In the genomic region with DNA sequence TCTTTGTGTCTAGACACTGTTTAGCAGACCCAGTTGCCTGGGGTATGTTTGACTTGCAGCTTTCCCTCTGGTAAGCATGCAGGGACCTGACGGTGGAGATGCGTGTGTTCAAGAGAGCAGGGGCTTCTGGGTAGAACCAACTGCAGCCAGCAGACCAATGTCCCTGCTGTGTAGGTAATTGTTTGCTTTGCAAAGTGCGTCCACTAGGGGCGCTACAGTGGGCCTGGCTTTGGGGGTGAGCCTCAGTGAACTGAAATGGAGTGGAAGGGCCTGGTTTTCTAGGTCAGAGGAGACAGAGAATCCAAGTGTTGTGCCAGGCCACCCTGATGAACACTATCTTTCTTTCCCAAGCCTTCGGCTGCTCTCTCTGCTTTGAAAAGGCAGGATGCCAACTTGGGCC, we compare ENCODE assay signal across 9 mouse cellular contexts.
DNase-seq lines count a peak whose midpoint lies in the region; ATAC-seq and TF ChIP-seq lines count a peak whose summit lies in the region.
"Had no signal": no experiment of that assay in that cellular context is flagged by ENCODE, and none has a peak within 500 bp of the region (broad histone marks: within the 10 kb centered on the region; RNA-seq: fewer than 3 reads in every experiment).

No protein-coding gene starts in this region.

- no peak overlapping the region for H3K4me3 ChIP-seq in intestine, postnatal 0 days (ENCODE audit: low read depth, low read length)
- no peak overlapping the region for H3K4me3 ChIP-seq in intestine, embryonic 15.5 days (replicated peaks)
- no peak overlapping the region for H3K4me3 ChIP-seq in E14TG2a.4 (replicated peaks; ENCODE audit: low read length)
- no peak overlapping the region for H3K4me3 ChIP-seq in forebrain, embryonic 15.5 days

- H3K27me3 ChIP-seq in intestine, postnatal 0 days (replicated peaks; ENCODE audit: control insufficient read depth, insufficient read depth, low read length): no peaks in the 10 kb centered on the region
- H3K27me3 ChIP-seq in intestine, embryonic 15.5 days (replicated peaks): no peaks in the 10 kb centered on the region
- peaks cover 50% of the 10 kb centered on the region for H3K27me3 ChIP-seq in E14TG2a.4 (ENCODE audit: insufficient read depth, low read length)
- H3K27me3 ChIP-seq in forebrain, embryonic 15.5 days: no peaks in the 10 kb centered on the region

- WGBS in intestine, postnatal 0 days: 43% methylated on average over 5 of the region's 5 CpGs
- WGBS in intestine, embryonic 15.5 days: 46% methylated on average over 5 of the region's 5 CpGs
- WGBS in forebrain, embryonic 15.5 days: 44% methylated on average over 5 of the region's 5 CpGs

- ATAC-seq in intestine, postnatal 0 days: no peak
- no peak for ATAC-seq in intestine, embryonic 15.5 days
- no peak for ATAC-seq in forebrain, embryonic 15.5 days (replicated peaks)
- ATAC-seq in megakaryocyte progenitor cell, adult 5-6 weeks (replicated peaks; ENCODE audit: poor library complexity): no peak

- DNase-seq in cerebellum, adult 11 months: peak; percentile 9
- peak; percentile 75 for DNase-seq in retina, embryonic 14.5 days (ENCODE audit: low spot score)
- no peak for DNase-seq in urinary bladder, postnatal 10 days (ENCODE audit: low spot score)

- H3K9me3 ChIP-seq in intestine, postnatal 0 days (ENCODE audit: control insufficient read depth): no peaks in the 10 kb centered on the region
- no peaks in the 10 kb centered on the region for H3K9me3 ChIP-seq in intestine, embryonic 15.5 days
- peaks cover 3% of the 10 kb centered on the region; the same call in 1 of the 2 replicates for H3K9me3 ChIP-seq in E14TG2a.4 (ENCODE audit: low read length)
- H3K9me3 ChIP-seq in forebrain, embryonic 15.5 days: no peaks in the 10 kb centered on the region

- no peaks in the 10 kb centered on the region for H3K4me1 ChIP-seq in intestine, postnatal 0 days (replicated peaks; ENCODE audit: control insufficient read depth, insufficient read depth, low read length)
- H3K4me1 ChIP-seq in intestine, embryonic 15.5 days (replicated peaks): no peaks in the 10 kb centered on the region
- H3K4me1 ChIP-seq in E14TG2a.4 (replicated peaks; ENCODE audit: low read depth, low read length): peaks cover 25% of the 10 kb centered on the region
- H3K4me1 ChIP-seq in forebrain, embryonic 15.5 days: peaks cover 47% of the 10 kb centered on the region

- no peak overlapping the region for H3K27ac ChIP-seq in intestine, postnatal 0 days (ENCODE audit: low read depth, low read length)
- H3K27ac ChIP-seq in intestine, embryonic 15.5 days: no peak overlapping the region
- peak overlapping the region; percentile 61 for H3K27ac ChIP-seq in forebrain, embryonic 15.5 days (replicated peaks)

- no peaks in the 10 kb centered on the region for H3K36me3 ChIP-seq in intestine, postnatal 0 days (ENCODE audit: control insufficient read depth, insufficient read depth)
- no peaks in the 10 kb centered on the region for H3K36me3 ChIP-seq in intestine, embryonic 15.5 days
- H3K36me3 ChIP-seq in E14TG2a.4 (ENCODE audit: insufficient read depth, low read length): no peaks in the 10 kb centered on the region
- H3K36me3 ChIP-seq in forebrain, embryonic 15.5 days: no peaks in the 10 kb centered on the region
- H3K36me3 ChIP-seq: G1E had no signal

- no peak overlapping the region for H3K9ac ChIP-seq in intestine, postnatal 0 days (ENCODE audit: low read depth, low read length)
- H3K9ac ChIP-seq in intestine, embryonic 15.5 days: no peak overlapping the region
- no peak overlapping the region for H3K9ac ChIP-seq in forebrain, embryonic 15.5 days (replicated peaks)

- no peak overlapping the region for H3K4me2 ChIP-seq in intestine, postnatal 0 days (replicated peaks; ENCODE audit: low read depth)
- no peak overlapping the region for H3K4me2 ChIP-seq in intestine, embryonic 15.5 days (replicated peaks)
- no peak overlapping the region for H3K4me2 ChIP-seq in forebrain, embryonic 15.5 days (replicated peaks)

- TF ChIP-seq CTCF in intestine, postnatal 0 days (IDR thresholded peaks at IDR 0.05; ENCODE audit: low read depth): peak; percentile 69
- peak; percentile 87 for TF ChIP-seq CTCF in E14TG2a.4 (conservative IDR thresholded peaks at IDR 0.05; ENCODE audit: low read length)
